Mouse (Mus musculus) intestine, postnatal 0 days (tissue): ENCODE measurements around the gene Man1b1. TPM values are rescaled to one million over a fixed set of nuclear protein-coding genes. Genes with fewer than 3 reads are reported as not detected.

Source experiments
- ATAC-seq: fragments of 200-750 bp; cut with Nextera tagmentation; 2 replicates; pipeline ENCODE4 v1.8.0; 2017; ENCODE audit warnings: mild to moderate bottlenecking, moderate TSS enrichment, moderate library complexity
- H3K27ac ChIP-seq: fragments of 300-500 bp; sonication (generic); 2 replicates; pipeline ENCODE4 v1.5.1; 2014; ENCODE audit warnings: mild to moderate bottlenecking, low read depth, low read length, moderate library complexity
- H3K27me3 ChIP-seq: fragments of 300-500 bp; sonication (generic); replicated peaks from 2 replicates; pipeline ENCODE4 v1.6.1; 2014; ENCODE audit warnings: low read length, mixed read lengths; ENCODE audit not compliant: control insufficient read depth, insufficient read depth
- H3K36me3 ChIP-seq: fragments of 300-500 bp; sonication (generic); 2 replicates; pipeline ENCODE4 v1.6.1; 2014; ENCODE audit warnings: mild to moderate bottlenecking, moderate library complexity; ENCODE audit not compliant: control insufficient read depth, insufficient read depth
- H3K4me1 ChIP-seq: fragments of 300-500 bp; sonication (generic); replicated peaks from 2 replicates; pipeline ENCODE4 v1.6.1; 2014; ENCODE audit warnings: antibody characterized with exemption, low read length, mixed read lengths; ENCODE audit not compliant: control insufficient read depth, insufficient read depth
- H3K4me2 ChIP-seq: fragments of 300-500 bp; sonication (generic); replicated peaks from 2 replicates; pipeline ENCODE4 v1.6.1; 2014; ENCODE audit warnings: low read depth, mild to moderate bottlenecking, moderate library complexity
- H3K4me3 ChIP-seq: fragments of 300-500 bp; sonication (generic); 2 replicates; pipeline ENCODE4 v1.5.1; 2014; ENCODE audit warnings: low read depth, low read length
- H3K9ac ChIP-seq: fragments of 300-500 bp; sonication (generic); 2 replicates; pipeline ENCODE4 v1.6.1; 2014; ENCODE audit warnings: mild to moderate bottlenecking, low read depth, low read length
- H3K9me3 ChIP-seq: fragments of 300-500 bp; sonication (generic); 2 replicates; pipeline ENCODE4 v1.6.1; 2016; ENCODE audit warnings: mixed run types; ENCODE audit not compliant: control insufficient read depth
- CTCF ChIP-seq: sonication (generic); IDR thresholded peaks from 2 replicates; pipeline ENCODE4 v1.5.1; 2016; ENCODE audit warnings: low read depth, mild to moderate bottlenecking, control low read depth, antibody characterized with exemption, moderate library complexity
- WGBS: fragments of 180-500 bp; shearing (Covaris S2); extraction: QIAGEN DNeasy Blood & Tissue Kit; methylation state at CpG from one replicate; pipeline ENCODE4 v1.1.7; 2014; 5-methylcytosine and 5-hydroxymethylcytosine counted together
- polyA plus RNA-seq: library from polyadenylated mRNA; unstranded; fragments of >200 nt; fragmentation: Nextera tagmentation; extraction: Ambion mirVana; gene quantifications from 2 replicates; pipeline ENCODE4 v1.2.1, GENCODE M21; 2015

The Man1b1 gene
- polyA plus RNA-seq, 1 experiment from 2014 or later = 44.7 TPM

DNA sequence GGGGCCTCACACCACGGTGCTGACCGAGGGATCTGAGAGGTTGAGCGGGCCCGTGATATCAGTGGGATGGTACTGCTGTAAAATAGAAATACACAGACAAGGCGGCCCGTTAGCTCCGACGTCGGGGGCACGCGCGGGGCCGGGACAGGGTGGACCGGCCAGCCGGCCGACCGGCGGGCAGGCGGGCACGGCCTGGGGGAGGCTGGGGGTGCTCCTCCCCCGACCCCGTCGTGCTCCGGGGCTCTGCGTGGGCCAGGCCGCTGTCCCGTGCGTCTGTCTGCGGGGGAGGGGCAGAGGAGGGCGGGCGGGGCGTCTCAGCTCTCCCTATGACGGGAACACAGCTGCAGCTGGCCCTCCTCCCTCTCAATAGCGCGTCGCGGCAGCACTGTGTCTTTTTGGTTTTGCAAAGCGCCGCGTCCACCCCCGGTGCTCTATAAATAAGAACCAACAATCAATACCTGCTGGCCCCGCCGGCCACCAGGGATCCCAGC lies 40.0 kb upstream of the Man1b1 start:
- no peak overlapping the region for H3K9ac ChIP-seq
- 3% methylated on average over 42 of the region's 43 CpGs for WGBS
- no peak overlapping the region; the same call in 1 of the 2 replicates for H3K27ac ChIP-seq
- no peak for TF ChIP-seq CTCF
- peaks cover 8% of the 10 kb centered on the region; the same call in 1 of the 2 replicates for H3K4me1 ChIP-seq
- ATAC-seq = no peak
- peak overlapping the region; percentile 42 for H3K4me3 ChIP-seq
- H3K9me3 ChIP-seq = no peaks in the 10 kb centered on the region
- H3K27me3 ChIP-seq = peaks cover 46% of the 10 kb centered on the region
- H3K4me2 ChIP-seq = peak overlapping the region; percentile 75
- no peaks in the 10 kb centered on the region for H3K36me3 ChIP-seq

DNA sequence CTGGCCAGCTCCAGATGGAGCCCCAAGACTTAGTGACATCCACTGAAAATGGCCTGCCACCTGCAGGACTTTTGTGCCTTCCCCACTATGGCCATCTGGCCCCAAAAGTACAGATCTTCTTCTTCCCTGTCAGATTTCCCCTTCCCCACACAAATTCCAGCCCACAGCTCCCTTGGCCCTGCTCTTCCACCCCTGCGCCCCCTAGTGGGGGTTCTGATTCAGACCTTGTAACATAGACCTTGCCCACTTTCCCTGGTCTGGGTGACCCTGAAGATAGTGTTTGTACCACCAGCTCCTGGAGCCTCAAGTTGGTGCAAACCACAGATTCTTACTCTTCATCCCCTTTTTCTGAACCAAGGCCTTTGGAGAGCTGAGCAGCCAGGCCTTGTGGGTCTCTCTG lies 39.3 kb upstream of the Man1b1 start:
- ATAC-seq = no peak

DNA sequence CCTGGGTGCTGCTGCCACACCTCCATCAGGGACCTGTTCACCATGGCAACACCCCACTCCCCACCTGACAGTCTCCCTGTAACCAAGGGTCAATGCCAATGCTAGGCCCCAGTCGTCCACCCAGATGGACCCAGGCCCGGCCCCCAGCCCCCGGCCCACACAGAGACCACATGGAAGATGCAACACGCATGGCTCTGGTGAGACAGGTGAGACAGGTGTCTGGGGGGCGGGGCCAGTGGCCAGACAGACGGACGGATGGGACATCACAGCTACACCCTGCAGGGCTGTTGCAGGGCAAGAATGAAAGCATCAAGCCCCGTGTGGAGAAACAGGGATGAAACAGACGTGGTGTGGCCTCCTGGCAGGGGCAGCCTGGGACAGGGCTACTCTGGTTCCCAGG lies 38.4 kb upstream of the Man1b1 start:
- Histone ChIP-seq H3K36me3 (no peaks in the 10 kb centered on the region), H3K27ac (no peak overlapping the region), H3K9ac (no peak overlapping the region), H3K4me3 (no peak overlapping the region), H3K9me3 (no peaks in the 10 kb centered on the region), H3K4me2 (no peak overlapping the region), H3K27me3 (peaks cover 46% of the 10 kb centered on the region), H3K4me1 (no peaks in the 10 kb centered on the region)
- WGBS = 64% methylated on average over 9 of the region's 9 CpGs
- ATAC-seq = no peak
- TF ChIP-seq CTCF = no peak

More for the DNA sequence above, 39.3 kb upstream of the Man1b1 start:
- Histone ChIP-seq H3K4me2 (peak overlapping the region; percentile 75), H3K27ac (no peak overlapping the region), H3K9ac (no peak overlapping the region), H3K36me3 (no peaks in the 10 kb centered on the region), H3K4me3 (0 out of 2 replicates have a peak overlapping the region, but pooled peaks have one; percentile 42), H3K4me1 (peaks cover 4% of the 10 kb centered on the region; the same call in 1 of the 2 replicates), H3K9me3 (no peaks in the 10 kb centered on the region), H3K27me3 (peaks cover 46% of the 10 kb centered on the region)
- 0% methylated on average over 1 of the region's 1 CpGs for WGBS
- TF ChIP-seq CTCF = peak; percentile 93

DNA sequence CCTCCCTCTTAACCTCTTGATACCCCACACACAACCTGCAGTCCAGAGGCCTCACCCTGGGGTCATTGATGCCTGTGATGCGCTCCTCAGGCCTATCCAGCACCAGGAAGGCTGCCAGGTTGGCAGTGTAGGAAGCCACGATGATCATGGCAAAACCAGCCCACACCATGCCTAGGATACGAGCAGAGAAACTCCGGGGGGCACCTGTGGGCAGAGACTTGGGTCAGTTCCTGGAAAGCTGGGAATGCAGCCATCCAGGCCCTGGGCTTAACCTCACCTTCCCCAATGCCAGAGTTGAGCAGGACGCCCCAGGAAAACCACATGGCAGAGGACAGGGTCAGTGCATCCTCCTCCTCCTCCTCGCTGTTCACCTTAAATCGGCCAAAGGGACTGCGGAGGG lies 35.0 kb upstream of the Man1b1 start:
- WGBS = 77% methylated on average over 8 of the region's 8 CpGs
- no peak for ATAC-seq
- Histone ChIP-seq H3K4me1 (no peaks in the 10 kb centered on the region), H3K9me3 (no peaks in the 10 kb centered on the region), H3K27me3 (peaks cover 13% of the 10 kb centered on the region), H3K4me2 (no peak overlapping the region), H3K27ac (no peak overlapping the region), H3K4me3 (no peak overlapping the region), H3K9ac (no peak overlapping the region), H3K36me3 (no peaks in the 10 kb centered on the region)
- no peak for TF ChIP-seq CTCF

DNA sequence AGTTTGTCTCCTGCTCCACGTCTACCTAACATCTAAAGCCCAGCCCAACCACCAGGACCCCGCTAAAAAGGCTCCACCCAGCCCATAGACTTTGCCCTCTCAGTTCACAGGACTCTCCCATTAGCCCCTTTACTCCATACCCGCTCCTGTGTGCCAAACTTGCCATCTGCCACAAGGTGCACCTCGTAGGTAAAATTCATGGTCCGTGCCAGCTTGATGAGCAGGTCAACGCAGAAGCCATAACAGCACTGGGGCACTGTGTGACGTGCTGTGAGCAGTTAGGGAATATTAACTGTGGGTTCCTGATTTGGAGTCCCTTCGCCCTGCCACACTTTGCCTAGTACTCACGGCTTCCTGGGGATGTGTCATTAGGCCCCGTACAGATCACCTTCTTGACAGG lies 34.1 kb upstream of the Man1b1 start:
- 73% methylated on average over 10 of the region's 10 CpGs for WGBS
- no peak overlapping the region for H3K4me2 ChIP-seq
- H3K27me3 ChIP-seq = peaks cover 5% of the 10 kb centered on the region; the same call in 1 of the 2 replicates
- H3K9me3 ChIP-seq = no peaks in the 10 kb centered on the region
- no peaks in the 10 kb centered on the region for H3K4me1 ChIP-seq
- no peak overlapping the region for H3K27ac ChIP-seq
- H3K9ac ChIP-seq = no peak overlapping the region
- no peak for TF ChIP-seq CTCF
- no peaks in the 10 kb centered on the region for H3K36me3 ChIP-seq
- no peak for ATAC-seq
- no peak overlapping the region for H3K4me3 ChIP-seq

DNA sequence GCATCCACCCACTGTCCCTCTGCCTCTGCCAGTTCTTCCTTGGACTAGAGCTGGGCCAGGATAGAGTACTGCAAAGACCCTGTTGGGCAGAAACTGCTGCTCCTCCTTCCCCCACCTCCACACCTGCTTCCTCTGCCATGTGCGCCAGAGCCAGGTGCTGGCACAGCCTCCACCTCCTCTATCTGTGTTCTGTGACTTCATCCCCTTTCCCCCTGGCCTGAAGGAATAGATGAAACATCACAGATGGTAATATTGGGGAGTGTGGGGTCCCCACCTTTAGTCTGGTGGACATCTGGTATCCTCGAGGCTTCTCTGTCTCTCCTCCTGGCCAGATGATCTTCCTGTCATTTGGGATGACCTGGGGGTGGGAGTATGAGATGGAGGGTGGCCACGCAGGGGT lies 28.7 kb upstream of the Man1b1 start:
- TF ChIP-seq CTCF = no peak
- Histone ChIP-seq H3K4me2 (no peak overlapping the region), H3K27me3 (peaks cover 10% of the 10 kb centered on the region), H3K27ac (no peak overlapping the region), H3K36me3 (no peaks in the 10 kb centered on the region), H3K9me3 (no peaks in the 10 kb centered on the region), H3K4me3 (no peak overlapping the region), H3K9ac (no peak overlapping the region), H3K4me1 (no peaks in the 10 kb centered on the region)
- ATAC-seq = no peak
- 73% methylated on average over 3 of the region's 3 CpGs for whole genome bisulfite sequencing
